Comparison of ENCODE assay signal across 23 mouse cellular contexts in the genomic region with DNA sequence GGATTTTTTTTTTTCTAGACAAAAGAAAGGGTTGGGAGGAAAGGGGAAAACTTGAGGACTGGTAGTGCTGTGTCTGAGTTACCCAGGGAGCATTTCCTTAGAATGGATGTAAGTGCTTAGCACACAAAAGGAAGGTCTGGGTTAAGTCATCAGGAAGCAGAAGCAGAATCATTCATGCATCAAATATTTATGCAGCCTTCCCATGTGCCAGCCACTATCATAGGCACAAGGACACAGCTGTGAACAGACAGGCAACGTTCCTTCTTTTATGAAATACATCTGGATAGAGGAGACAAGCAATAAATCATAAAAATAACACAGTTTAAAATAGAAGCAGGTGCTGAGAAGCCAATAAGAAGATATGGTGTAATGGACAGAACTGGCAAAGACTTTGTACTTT. TPM values are rescaled to one million over a fixed set of nuclear protein-coding genes. Genes with fewer than 3 reads are reported as not detected.
"Had no signal": no experiment of that assay in that cellular context is flagged by ENCODE, and none has a peak within 500 bp of the region (broad histone marks: within the 10 kb centered on the region; RNA-seq: fewer than 3 reads in every experiment).

No protein-coding gene starts in this region.

- H3K27ac ChIP-seq: layer of hippocampus, adult 2 months; limb, embryonic 12.5 days; liver, embryonic 13.5 days; lung, embryonic 15.5 days; macrophage; midbrain, embryonic 12.5 days; stomach, embryonic 15.5 days had no signal

- H3K4me2 ChIP-seq: limb, embryonic 12.5 days; liver, embryonic 13.5 days; lung, embryonic 15.5 days; midbrain, embryonic 12.5 days; stomach, embryonic 15.5 days had no signal

- H3K36me3 ChIP-seq: limb, embryonic 12.5 days; liver, embryonic 13.5 days; lung, embryonic 15.5 days; midbrain, embryonic 12.5 days; stomach, embryonic 15.5 days had no signal

- H3K9ac ChIP-seq: limb, embryonic 12.5 days; liver, embryonic 13.5 days; liver, postnatal 0 days; lung, embryonic 15.5 days; midbrain, embryonic 12.5 days; stomach, embryonic 15.5 days had no signal

- H3K27me3 ChIP-seq: limb, embryonic 12.5 days; liver, embryonic 13.5 days; lung, embryonic 15.5 days; megakaryocyte, embryonic 14.5 days; midbrain, embryonic 12.5 days; stomach, embryonic 15.5 days had no signal

- ATAC-seq: liver, postnatal 0 days; midbrain, embryonic 16.5 days had no signal

- DNase-seq: kidney, adult 18-20 months; kidney, postnatal 10 days; kidney, postnatal 4 days; liver; liver, embryonic 13.5 days; liver, postnatal 0 days; lung, postnatal 14 days; right cerebral cortex, postnatal 4 days; spleen, adult 18-20 months; thymus, adult 2 months; thymus, postnatal 25 days had no signal

- H3K9me3 ChIP-seq: limb, embryonic 12.5 days; liver, embryonic 13.5 days; lung, embryonic 15.5 days; midbrain, embryonic 12.5 days; stomach, embryonic 15.5 days had no signal

- H3K4me3 ChIP-seq: layer of hippocampus, adult 2 months; limb, embryonic 12.5 days; liver, embryonic 13.5 days; lung, embryonic 15.5 days; megakaryocyte, embryonic 14.5 days; midbrain, embryonic 12.5 days; stomach, embryonic 15.5 days had no signal

- H3K4me1 ChIP-seq: limb, embryonic 12.5 days; liver, embryonic 13.5 days; lung, embryonic 15.5 days; megakaryocyte, embryonic 14.5 days; midbrain, embryonic 12.5 days; stomach, embryonic 15.5 days had no signal

RNA-seq across cellular contexts. Expression of gene Cldn16, which starts 58.9 kb away (rescaled TPM):
- total RNA-seq: layer of hippocampus, adult 2 months; layer of hippocampus, postnatal 10 days; left cerebral cortex, postnatal 36 days had no signal
- polyA plus RNA-seq: liver, embryonic 13.5 days; liver, postnatal 0 days; lung, embryonic 15.5 days; macrophage; midbrain, embryonic 12.5 days; midbrain, embryonic 16.5 days; stomach, embryonic 15.5 days; testis, adult 2 months; thymus, adult 2 months; urinary bladder, adult 2 months had no signal
